Mouse (Mus musculus): ENCODE results near the gene Gpr150. TPM values are rescaled to one million over a fixed set of nuclear protein-coding genes. Genes with fewer than 3 reads are reported as not detected.

Gpr150 gene
- polyA plus RNA-seq, 1 experiment from 2014 or later: 0.41 TPM

- H3K27me3 ChIP-seq (ENCODE audit: low read depth, poor library complexity, severe bottlenecking): peaks cover 61% of the 10 kb centered on the region
- peak overlapping the region; percentile 56 for H3K4me3 ChIP-seq
- H3K27ac ChIP-seq: peak overlapping the region; percentile 66
- H3K36me3 ChIP-seq: no peaks in the 10 kb centered on the region
- under 1% methylated on average over 59 of the region's 59 CpGs for WGBS
- peaks cover 16% of the 10 kb centered on the region for H3K4me1 ChIP-seq
- DNase-seq (ENCODE audit: low spot score): peak; percentile 69
- H3K9me3 ChIP-seq (replicated peaks): no peaks in the 10 kb centered on the region
Observed at GRCm38 (mm10) chr13:76055391-76056232, 1.2 kb downstream of the Gpr150 start.

GRCm38 (mm10) chr13:76044971-76045370 lies 11.8 kb downstream of the Gpr150 start:
- Histone ChIP-seq H3K9me3 (replicated peaks) (no peaks in the 10 kb centered on the region), H3K27ac (no peak overlapping the region), H3K4me1 (no peaks in the 10 kb centered on the region), H3K4me3 (no peak overlapping the region), H3K27me3 (ENCODE audit: low read depth, poor library complexity, severe bottlenecking) (no peaks in the 10 kb centered on the region), H3K36me3 (no peaks in the 10 kb centered on the region)
- no peak for DNase-seq (ENCODE audit: low spot score)

GRCm38 (mm10) chr13:76042455-76042854 lies 14.3 kb downstream of the Gpr150 start:
- DNase-seq (ENCODE audit: low spot score): no peak
- H3K4me1 ChIP-seq: no peaks in the 10 kb centered on the region
- no peaks in the 10 kb centered on the region for H3K36me3 ChIP-seq
- H3K9me3 ChIP-seq (replicated peaks): no peaks in the 10 kb centered on the region
- H3K27ac ChIP-seq: no peak overlapping the region
- no peak overlapping the region for H3K4me3 ChIP-seq
- H3K27me3 ChIP-seq (ENCODE audit: low read depth, poor library complexity, severe bottlenecking): no peaks in the 10 kb centered on the region
- WGBS: 81% methylated on average over 1 of the region's 1 CpGs

GRCm38 (mm10) chr13:76024588-76024987 lies 32.2 kb downstream of the Gpr150 start:
- Histone ChIP-seq H3K4me1 (no peaks in the 10 kb centered on the region), H3K36me3 (no peaks in the 10 kb centered on the region), H3K9me3 (replicated peaks) (no peaks in the 10 kb centered on the region), H3K4me3 (no peak overlapping the region), H3K27ac (no peak overlapping the region), H3K27me3 (ENCODE audit: low read depth, poor library complexity, severe bottlenecking) (no peaks in the 10 kb centered on the region)
- DNase-seq (ENCODE audit: low spot score): no peak
- WGBS: 92% methylated on average over 3 of the region's 3 CpGs

GRCm38 (mm10) chr13:76021782-76022181 lies 35.0 kb downstream of the Gpr150 start:
- H3K4me3 ChIP-seq: no peak overlapping the region
- no peaks in the 10 kb centered on the region for H3K36me3 ChIP-seq
- WGBS: 89% methylated on average over 2 of the region's 2 CpGs
- H3K27me3 ChIP-seq (ENCODE audit: low read depth, poor library complexity, severe bottlenecking): no peaks in the 10 kb centered on the region
- DNase-seq (ENCODE audit: low spot score): no peak
- peaks cover 7% of the 10 kb centered on the region for H3K4me1 ChIP-seq
- H3K9me3 ChIP-seq (replicated peaks): no peaks in the 10 kb centered on the region
- no peak overlapping the region for H3K27ac ChIP-seq

- 45% methylated on average over 5 of the region's 5 CpGs for WGBS
- no peaks in the 10 kb centered on the region for H3K36me3 ChIP-seq
- no peaks in the 10 kb centered on the region for H3K9me3 ChIP-seq (replicated peaks)
- peaks cover 7% of the 10 kb centered on the region for H3K4me1 ChIP-seq
- H3K27ac ChIP-seq: peak overlapping the region; percentile 93; the same call in 1 of the 2 replicates
- H3K27me3 ChIP-seq (ENCODE audit: low read depth, poor library complexity, severe bottlenecking): no peaks in the 10 kb centered on the region
- DNase-seq (ENCODE audit: low spot score): no peak
- peak overlapping the region; percentile 79 for H3K4me3 ChIP-seq
Observed at GRCm38 (mm10) chr13:76018844-76019400, 37.9 kb downstream of the Gpr150 start.

GRCm38 (mm10) chr13:76017974-76018843 lies 38.6 kb downstream of the Gpr150 start, which contains the start of gene Rfesd:
Gene Rfesd (minus strand): TSS chr13:76018719.
- under 1% methylated on average over 50 of the region's 50 CpGs for WGBS
- Histone ChIP-seq H3K9me3 (replicated peaks) (no peaks in the 10 kb centered on the region), H3K36me3 (no peaks in the 10 kb centered on the region), H3K4me3 (peak within 1 kb of the TSS; percentile 79), H3K27me3 (ENCODE audit: low read depth, poor library complexity, severe bottlenecking) (no peaks in the 10 kb centered on the region), H3K4me1 (peaks cover 7% of the 10 kb centered on the region), H3K27ac (peak within 1 kb of the TSS; percentile 93)
- peak; percentile 99 for DNase-seq (ENCODE audit: low spot score)

GRCm38 (mm10) chr13:76017465-76017864 lies 39.3 kb downstream of the Gpr150 start:
- H3K9me3 ChIP-seq (replicated peaks): no peaks in the 10 kb centered on the region
- H3K27ac ChIP-seq: peak overlapping the region; percentile 93; the same call in 1 of the 2 replicates
- no peak for DNase-seq (ENCODE audit: low spot score)
- no peaks in the 10 kb centered on the region for H3K36me3 ChIP-seq
- no peaks in the 10 kb centered on the region for H3K27me3 ChIP-seq (ENCODE audit: low read depth, poor library complexity, severe bottlenecking)
- peak overlapping the region; percentile 79 for H3K4me3 ChIP-seq
- WGBS: 74% methylated on average over 4 of the region's 4 CpGs
- peaks cover 7% of the 10 kb centered on the region for H3K4me1 ChIP-seq

- Histone ChIP-seq H3K4me1 (peaks cover 7% of the 10 kb centered on the region), H3K4me3 (no peak overlapping the region), H3K27me3 (ENCODE audit: low read depth, poor library complexity, severe bottlenecking) (no peaks in the 10 kb centered on the region), H3K27ac (no peak overlapping the region), H3K36me3 (no peaks in the 10 kb centered on the region), H3K9me3 (replicated peaks) (no peaks in the 10 kb centered on the region)
- no peak for DNase-seq (ENCODE audit: low spot score)
- WGBS: 75% methylated on average over 2 of the region's 2 CpGs
Observed at GRCm38 (mm10) chr13:76014511-76014910, 42.3 kb downstream of the Gpr150 start.

Other genes starting within 250 kb of the Gpr150 start
- 16.9 and 21.4 TPM in 2 replicates for gene Glrx, start 217.1 kb downstream of the Gpr150 start, polyA plus RNA-seq (2016; fragmentation: Nextera tagmentation; extraction: Ambion mirVana)
- gene Rhobtb3, start 113.1 kb downstream of the Gpr150 start, polyA plus RNA-seq (2016; fragmentation: Nextera tagmentation; extraction: Ambion mirVana): 60.3 and 66.4 TPM in 2 replicates
- 0.23 and 0.38 TPM in 2 replicates for gene Spata9, start 89.8 kb downstream of the Gpr150 start, polyA plus RNA-seq (2016; fragmentation: Nextera tagmentation; extraction: Ambion mirVana)
- gene Rfesd, start 38.3 kb downstream of the Gpr150 start, polyA plus RNA-seq (2016; fragmentation: Nextera tagmentation; extraction: Ambion mirVana): 24.5 and 25.7 TPM in 2 replicates
- gene Arsk, start 41.7 kb upstream of the Gpr150 start, polyA plus RNA-seq (2016; fragmentation: Nextera tagmentation; extraction: Ambion mirVana): 4.6 and 5.2 TPM in 2 replicates
- 15.9 and 18.7 TPM in 2 replicates for gene Ttc37, start 41.7 kb upstream of the Gpr150 start, polyA plus RNA-seq (2016; fragmentation: Nextera tagmentation; extraction: Ambion mirVana)
- gene Fam81b, start 248.1 kb upstream of the Gpr150 start, polyA plus RNA-seq (2016; fragmentation: Nextera tagmentation; extraction: Ambion mirVana): not detected in 2 replicates

Measured in limb, embryonic 10.5 days (tissue).